12 mouse cellular contexts compared by ENCODE assay signal in the genomic region with DNA sequence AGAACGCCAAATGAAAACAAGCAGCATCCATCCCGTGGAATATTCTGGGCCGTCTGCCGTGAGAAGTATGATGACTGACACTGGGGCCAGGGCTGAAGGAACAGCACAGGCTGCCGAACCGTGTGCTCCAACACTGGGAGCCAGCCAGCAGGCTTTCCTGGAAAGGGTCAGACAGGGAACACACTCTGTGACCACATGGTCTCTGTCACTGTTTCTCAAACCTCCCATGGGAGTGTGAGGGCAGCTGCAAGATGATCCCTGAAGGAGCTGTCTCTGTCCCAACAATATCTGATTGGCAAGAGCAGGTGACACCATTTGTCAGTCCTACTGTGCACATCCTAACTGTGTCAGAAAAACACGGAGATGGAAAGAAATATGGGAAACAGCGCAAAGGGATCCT. TPM values are rescaled to one million over a fixed set of nuclear protein-coding genes. Genes with fewer than 3 reads are reported as not detected.
DNase-seq lines count a peak whose midpoint lies in the region; ATAC-seq and TF ChIP-seq lines count a peak whose summit lies in the region.
"Had no signal": no experiment of that assay in that cellular context is flagged by ENCODE, and none has a peak within 500 bp of the region (broad histone marks: within the 10 kb centered on the region; RNA-seq: fewer than 3 reads in every experiment).

No protein-coding gene starts in this region.

- DNase-seq in forebrain, postnatal 0 days, result no peak
- no peak for DNase-seq in forebrain, embryonic 14.5 days (ENCODE audit: low spot score)
- DNase-seq in midbrain, embryonic 11.5 days (ENCODE audit: low spot score, missing footprints), result peak; percentile 73
- peak; percentile 54 to 68 for DNase-seq in heart, adult 9 months (ENCODE audit: low spot score in 2 of 2)
- peak; percentile 91 for DNase-seq in skeletal muscle tissue, adult 2 months (ENCODE audit: low read depth, low spot score)
- DNase-seq: right cerebral cortex, adult 18-20 months had no signal

- H3K9me3 ChIP-seq in forebrain, postnatal 0 days (ENCODE audit: low read length), result no peaks in the 10 kb centered on the region
- H3K9me3 ChIP-seq in forebrain, embryonic 14.5 days (replicated peaks; ENCODE audit: control insufficient read depth, low read length), result no peaks in the 10 kb centered on the region
- H3K9me3 ChIP-seq in midbrain, embryonic 11.5 days (ENCODE audit: control insufficient read depth, low read length), result no peaks in the 10 kb centered on the region
- no peaks in the 10 kb centered on the region for H3K9me3 ChIP-seq in midbrain, embryonic 16.5 days (replicated peaks; ENCODE audit: control insufficient read depth, low read length, poor library complexity, severe bottlenecking)
- H3K9me3 ChIP-seq in intestine, embryonic 15.5 days, result no peaks in the 10 kb centered on the region
- H3K9me3 ChIP-seq: limb, embryonic 12.5 days; stomach, embryonic 15.5 days had no signal

- H3K4me1 ChIP-seq in forebrain, postnatal 0 days (ENCODE audit: insufficient read depth), result no peaks in the 10 kb centered on the region
- H3K4me1 ChIP-seq in forebrain, embryonic 14.5 days (ENCODE audit: control insufficient read depth, insufficient read depth, low read length), result no peaks in the 10 kb centered on the region
- no peaks in the 10 kb centered on the region for H3K4me1 ChIP-seq in midbrain, embryonic 11.5 days (ENCODE audit: control insufficient read depth, insufficient read depth, low read length)
- H3K4me1 ChIP-seq in midbrain, embryonic 16.5 days (ENCODE audit: control insufficient read depth, insufficient read depth, low read length), result no peaks in the 10 kb centered on the region
- H3K4me1 ChIP-seq in intestine, embryonic 15.5 days (replicated peaks), result no peaks in the 10 kb centered on the region
- H3K4me1 ChIP-seq: limb, embryonic 12.5 days had no signal

- TF ChIP-seq CTCF in forebrain, postnatal 0 days (IDR thresholded peaks at IDR 0.05; ENCODE audit: low read depth), result no peak

- no peak overlapping the region for H3K27ac ChIP-seq in forebrain, postnatal 0 days (ENCODE audit: low read depth, low read length)
- no peak overlapping the region for H3K27ac ChIP-seq in forebrain, embryonic 14.5 days (ENCODE audit: low read depth, low read length)
- H3K27ac ChIP-seq in midbrain, embryonic 11.5 days (ENCODE audit: low read depth, low read length), result no peak overlapping the region
- H3K27ac ChIP-seq in midbrain, embryonic 16.5 days (ENCODE audit: low read length), result no peak overlapping the region
- no peak overlapping the region for H3K27ac ChIP-seq in intestine, embryonic 15.5 days
- H3K27ac ChIP-seq: limb, embryonic 12.5 days; stomach, embryonic 15.5 days had no signal

- WGBS in forebrain, postnatal 0 days, result 76% methylated on average over 8 of the region's 8 CpGs
- 86% methylated on average over 8 of the region's 8 CpGs for WGBS in forebrain, embryonic 14.5 days
- 90% methylated on average over 8 of the region's 8 CpGs for WGBS in midbrain, embryonic 11.5 days
- WGBS in midbrain, embryonic 16.5 days, result 89% methylated on average over 8 of the region's 8 CpGs
- WGBS in intestine, embryonic 15.5 days, result 75% methylated on average over 8 of the region's 8 CpGs

- H3K9ac ChIP-seq in forebrain, postnatal 0 days, result no peak overlapping the region
- no peak overlapping the region for H3K9ac ChIP-seq in forebrain, embryonic 14.5 days (ENCODE audit: low read length)
- no peak overlapping the region for H3K9ac ChIP-seq in midbrain, embryonic 11.5 days (ENCODE audit: low read length)
- no peak overlapping the region for H3K9ac ChIP-seq in midbrain, embryonic 16.5 days (ENCODE audit: low read depth, low read length)
- no peak overlapping the region for H3K9ac ChIP-seq in intestine, embryonic 15.5 days
- H3K9ac ChIP-seq: limb, embryonic 12.5 days; stomach, embryonic 15.5 days had no signal

- no peak overlapping the region for H3K4me2 ChIP-seq in forebrain, postnatal 0 days (ENCODE audit: low read depth)
- H3K4me2 ChIP-seq in forebrain, embryonic 14.5 days (ENCODE audit: low read length), result no peak overlapping the region
- H3K4me2 ChIP-seq in midbrain, embryonic 11.5 days, result no peak overlapping the region
- H3K4me2 ChIP-seq in midbrain, embryonic 16.5 days (ENCODE audit: low read length), result no peak overlapping the region
- H3K4me2 ChIP-seq in intestine, embryonic 15.5 days (replicated peaks), result no peak overlapping the region
- H3K4me2 ChIP-seq: limb, embryonic 12.5 days; stomach, embryonic 15.5 days had no signal

- no peaks in the 10 kb centered on the region for H3K36me3 ChIP-seq in forebrain, postnatal 0 days (ENCODE audit: insufficient read depth)
- H3K36me3 ChIP-seq in forebrain, embryonic 14.5 days (ENCODE audit: control insufficient read depth, insufficient read depth, low read length), result no peaks in the 10 kb centered on the region
- H3K36me3 ChIP-seq in midbrain, embryonic 11.5 days (ENCODE audit: control insufficient read depth, insufficient read depth, low read length), result no peaks in the 10 kb centered on the region; the same call in 1 of the 2 replicates
- no peaks in the 10 kb centered on the region for H3K36me3 ChIP-seq in midbrain, embryonic 16.5 days (ENCODE audit: control insufficient read depth, insufficient read depth, low read length)
- H3K36me3 ChIP-seq in intestine, embryonic 15.5 days, result no peaks in the 10 kb centered on the region
- H3K36me3 ChIP-seq: limb, embryonic 12.5 days; stomach, embryonic 15.5 days had no signal

- no peak overlapping the region for H3K4me3 ChIP-seq in forebrain, postnatal 0 days (ENCODE audit: low read depth, low read length)
- H3K4me3 ChIP-seq in forebrain, embryonic 14.5 days (ENCODE audit: low read depth, low read length), result no peak overlapping the region
- H3K4me3 ChIP-seq in midbrain, embryonic 11.5 days (ENCODE audit: low read depth, low read length), result no peak overlapping the region
- H3K4me3 ChIP-seq in midbrain, embryonic 16.5 days (ENCODE audit: low read depth, low read length), result no peak overlapping the region
- no peak overlapping the region for H3K4me3 ChIP-seq in intestine, embryonic 15.5 days (replicated peaks)
- H3K4me3 ChIP-seq: limb, embryonic 12.5 days; stomach, embryonic 15.5 days had no signal

- no peaks in the 10 kb centered on the region for H3K27me3 ChIP-seq in forebrain, postnatal 0 days (ENCODE audit: insufficient read depth, low read length)
- no peaks in the 10 kb centered on the region for H3K27me3 ChIP-seq in forebrain, embryonic 14.5 days (replicated peaks; ENCODE audit: control insufficient read depth, insufficient read depth, low read length)
- no peaks in the 10 kb centered on the region for H3K27me3 ChIP-seq in midbrain, embryonic 11.5 days (ENCODE audit: control insufficient read depth, insufficient read depth, low read length)
- H3K27me3 ChIP-seq in midbrain, embryonic 16.5 days (ENCODE audit: control insufficient read depth, insufficient read depth, low read depth, low read length), result no peaks in the 10 kb centered on the region
- H3K27me3 ChIP-seq in intestine, embryonic 15.5 days (replicated peaks), result no peaks in the 10 kb centered on the region; the same call in 1 of the 2 replicates
- H3K27me3 ChIP-seq: stomach, embryonic 15.5 days had no signal

- ATAC-seq in forebrain, postnatal 0 days, result peak; percentile 29; the same call in 1 of the 2 replicates
- no peak for ATAC-seq in forebrain, embryonic 14.5 days
- ATAC-seq in midbrain, embryonic 11.5 days (ENCODE audit: low FRiP score), result no peak
- no peak for ATAC-seq in midbrain, embryonic 16.5 days
- ATAC-seq in intestine, embryonic 15.5 days, result no peak
- ATAC-seq in erythroblast, adult 5-6 weeks (replicated peaks; ENCODE audit: low FRiP score, poor library complexity, severe bottlenecking), result no peak
- ATAC-seq: hindbrain, embryonic 16.5 days had no signal

RNA-seq across cellular contexts. Expression of gene Syne3, which starts 16.8 kb away (rescaled TPM):
- total RNA-seq in forebrain, postnatal 0 days (2014; rRNA removed), result 0.92 and 1.8 TPM in 2 replicates
- 0.28 and 0.54 TPM in 2 replicates for polyA plus RNA-seq in forebrain, postnatal 0 days (2015; fragmentation: Nextera tagmentation; extraction: Ambion mirVana)
- polyA plus RNA-seq in forebrain, embryonic 14.5 days (2014; fragmentation: Nextera tagmentation; extraction: Ambion mirVana), result 0.08 and 0.22 TPM in 2 replicates
- 0.10 TPM in 1 of 2 replicates, not detected in the other for polyA plus RNA-seq in midbrain, embryonic 11.5 days (2014; fragmentation: Nextera tagmentation; extraction: Ambion mirVana)
- 0.16 and 0.25 TPM in 2 replicates for polyA plus RNA-seq in midbrain, embryonic 16.5 days (2015; fragmentation: Nextera tagmentation; extraction: Ambion mirVana)
- polyA plus RNA-seq in intestine, embryonic 15.5 days (2015; fragmentation: Nextera tagmentation; extraction: Ambion mirVana), result 0.50 and 0.76 TPM in 2 replicates
- 4.8 and 5.6 TPM in 2 replicates for total RNA-seq in erythroblast, adult 5-6 weeks (2015; ENCODE audit: low replicate concordance)
- 10.3 and 14.8 TPM in 2 replicates for total RNA-seq in erythroblast, adult 5-6 weeks (2017; ENCODE audit: low replicate concordance)

RNA-seq across cellular contexts. Expression of gene Glrx5, which starts 39.6 kb away (rescaled TPM):
- 47.4 and 84.5 TPM in 2 replicates for total RNA-seq in forebrain, postnatal 0 days (2014; rRNA removed)
- polyA plus RNA-seq in forebrain, postnatal 0 days (2015; fragmentation: Nextera tagmentation; extraction: Ambion mirVana), result 177 and 205 TPM in 2 replicates
- polyA plus RNA-seq in forebrain, embryonic 14.5 days (2014; fragmentation: Nextera tagmentation; extraction: Ambion mirVana), result 154 and 173 TPM in 2 replicates
- polyA plus RNA-seq in midbrain, embryonic 11.5 days (2014; fragmentation: Nextera tagmentation; extraction: Ambion mirVana), result 186 and 197 TPM in 2 replicates
- polyA plus RNA-seq in midbrain, embryonic 16.5 days (2015; fragmentation: Nextera tagmentation; extraction: Ambion mirVana), result 138 and 154 TPM in 2 replicates
- polyA plus RNA-seq in intestine, embryonic 15.5 days (2015; fragmentation: Nextera tagmentation; extraction: Ambion mirVana), result 184 and 190 TPM in 2 replicates
- total RNA-seq in erythroblast, adult 5-6 weeks (2015; ENCODE audit: low replicate concordance), result 170 and 188 TPM in 2 replicates
- 146 and 233 TPM in 2 replicates for total RNA-seq in erythroblast, adult 5-6 weeks (2017; ENCODE audit: low replicate concordance)

Comparison
In these comparisons a context has a peak if more than half of its experiments do, and no peak if none do; other contexts are left out.
1. DNase-seq: peak in midbrain, embryonic 11.5 days (single experiment), heart, adult 9 months (2 of 2) and skeletal muscle tissue, adult 2 months (single experiment); none in forebrain, postnatal 0 days (single experiment) and forebrain, embryonic 14.5 days (single experiment).